Mouse (Mus musculus) olfactory bulb, adult 2 months (tissue): ENCODE measurements around the gene Gast. TPM values are rescaled to one million over a fixed set of nuclear protein-coding genes. Genes with fewer than 3 reads are reported as not detected.
"Not testable (repeated sequence)": the region's sequence is repeated elsewhere in the genome, so short reads cannot be mapped to it uniquely, and the experiment has no call there.

ENCODE experiments used
- H3K27ac ChIP-seq: fragments of 200-500 bp; 2 replicates; pipeline ENCODE4 v1.5.1; 2012; ENCODE audit warnings: low read depth, low read length; ENCODE audit not compliant: insufficient read depth
- H3K4me1 ChIP-seq: fragments of 200-500 bp; 2 replicates; pipeline ENCODE4 v1.6.1; 2012; ENCODE audit warnings: low read length; ENCODE audit not compliant: control insufficient read depth, insufficient read depth
- H3K4me3 ChIP-seq: fragments of 200-500 bp; 2 replicates; pipeline ENCODE4 v1.5.1; 2012; ENCODE audit warnings: mild to moderate bottlenecking, low read depth, low read length, moderate library complexity; ENCODE audit not compliant: insufficient read depth
- CTCF ChIP-seq: fragments of 200-500 bp; IDR thresholded peaks from 2 replicates; pipeline ENCODE4 v1.5.1; 2012; ENCODE audit warnings: low read depth, mild to moderate bottlenecking, low read length, moderate library complexity; ENCODE audit not compliant: insufficient read depth
- POLR2A ChIP-seq: fragments of 200-500 bp; IDR thresholded peaks from 2 replicates; pipeline ENCODE4 v1.6.1; 2012; ENCODE audit warnings: mild to moderate bottlenecking, low read depth, low read length, moderate library complexity; ENCODE audit not compliant: insufficient read depth
- WGBS: fragments of 180-500 bp; shearing (Covaris S2); methylation state at CpG from one replicate; pipeline ENCODE4 v1.1.7; 2018; 5-methylcytosine and 5-hydroxymethylcytosine counted together
- polyA plus RNA-seq: library from polyadenylated mRNA; stranded (reverse); fragments of >200 nt; gene quantifications from 2 replicates; pipeline ENCODE4 v1.2.4, GENCODE M21; 2012; ENCODE audit warnings: low replicate concordance; ENCODE audit not compliant: missing spikeins, insufficient read depth, insufficient read length

Gene Gast
- polyA plus RNA-seq, 1 experiment, result not detected

- peaks cover 19% of the 10 kb centered on the region for H3K4me1 ChIP-seq
- H3K4me3 ChIP-seq, result no peak overlapping the region
- no peak for TF ChIP-seq CTCF
- no peak for TF ChIP-seq POLR2A
- WGBS, result 39% methylated on average over 11 of the region's 11 CpGs
- H3K27ac ChIP-seq, result no peak overlapping the region; the same call in 1 of the 2 replicates
Measured at GRCm38 (mm10) chr11:100327316-100327715, 6.9 kb upstream of the Gast start.

DNA sequence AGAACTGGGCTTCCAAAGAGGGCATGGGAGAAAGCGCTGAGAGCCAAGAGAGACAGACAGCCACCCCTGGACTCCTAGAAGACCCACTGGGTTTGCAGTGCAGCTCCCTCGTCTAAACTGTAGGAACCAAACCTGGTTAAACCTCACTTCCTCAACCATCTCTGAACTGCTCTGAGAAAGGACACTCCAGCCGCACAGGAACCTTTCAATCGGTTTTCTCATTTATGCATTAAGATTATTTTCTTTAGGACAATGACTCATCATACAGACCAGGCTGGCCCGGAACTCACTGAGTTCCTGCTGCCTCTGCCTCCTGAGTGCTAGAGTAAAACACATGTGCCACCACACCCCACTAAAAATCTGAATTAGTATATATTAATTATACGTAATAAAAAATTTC lies 6.4 kb upstream of the Gast start:
- H3K4me1 ChIP-seq, result peaks cover 24% of the 10 kb centered on the region
- no peak overlapping the region for H3K4me3 ChIP-seq
- WGBS, result 79% methylated on average over 6 of the region's 6 CpGs
- no peak overlapping the region; the same call in 1 of the 2 replicates for H3K27ac ChIP-seq
- TF ChIP-seq POLR2A, result no peak
- TF ChIP-seq CTCF, result no peak

GRCm38 (mm10) chr11:100330235-100330634 lies 4.0 kb upstream of the Gast start:
- TF ChIP-seq POLR2A, result no peak
- TF ChIP-seq CTCF, result no peak
- H3K4me3 ChIP-seq, result no peak overlapping the region
- H3K27ac ChIP-seq, result peak overlapping the region; percentile 95
- H3K4me1 ChIP-seq, result peaks cover 35% of the 10 kb centered on the region
- WGBS, result 20% methylated on average over 16 of the region's 16 CpGs

DNA sequence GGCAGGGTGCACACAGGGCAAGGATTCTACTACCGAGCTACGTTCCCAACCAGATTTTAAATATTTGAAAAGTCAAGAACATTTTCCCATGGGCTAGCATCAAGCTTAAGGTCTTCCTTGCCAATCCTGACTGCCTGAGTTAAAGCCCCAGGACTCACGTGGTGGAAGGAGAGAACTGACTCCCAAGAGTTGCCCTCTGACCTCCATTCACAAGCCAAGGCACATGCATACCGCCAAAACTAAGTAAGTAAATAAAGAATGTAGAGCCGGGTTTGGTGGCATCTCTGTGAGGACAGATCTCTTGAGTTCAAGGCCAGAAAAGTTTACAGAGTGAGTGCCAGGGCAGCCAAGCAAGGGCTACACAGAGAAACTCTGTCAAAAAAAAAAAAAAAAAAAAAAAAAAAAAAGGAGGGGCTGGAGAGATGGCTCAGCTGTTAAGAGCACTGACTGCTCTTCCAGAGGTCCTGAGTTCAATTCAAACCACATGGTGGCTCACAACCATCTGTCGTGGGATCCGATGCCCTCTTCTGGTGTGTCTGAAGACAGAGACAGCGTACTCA lies 3.3 kb upstream of the Gast start:
- Histone ChIP-seq H3K27ac (peak overlapping the region; percentile 95), H3K4me1 (peaks cover 37% of the 10 kb centered on the region)
- WGBS, result 52% methylated on average over 8 of the region's 8 CpGs

GRCm38 (mm10) chr11:100332766-100333515 lies 1.3 kb upstream of the Gast start:
- Histone ChIP-seq H3K27ac (peak overlapping the region; percentile 95), H3K4me1 (peaks cover 35% of the 10 kb centered on the region), H3K4me3 (no peak overlapping the region)
- WGBS, result 16% methylated on average over 9 of the region's 9 CpGs
- TF ChIP-seq CTCF, result no peak
- TF ChIP-seq POLR2A, result no peak

More for the DNA sequence above, 3.3 kb upstream of the Gast start:
- H3K4me3 ChIP-seq, result not testable (repeated sequence)

DNA sequence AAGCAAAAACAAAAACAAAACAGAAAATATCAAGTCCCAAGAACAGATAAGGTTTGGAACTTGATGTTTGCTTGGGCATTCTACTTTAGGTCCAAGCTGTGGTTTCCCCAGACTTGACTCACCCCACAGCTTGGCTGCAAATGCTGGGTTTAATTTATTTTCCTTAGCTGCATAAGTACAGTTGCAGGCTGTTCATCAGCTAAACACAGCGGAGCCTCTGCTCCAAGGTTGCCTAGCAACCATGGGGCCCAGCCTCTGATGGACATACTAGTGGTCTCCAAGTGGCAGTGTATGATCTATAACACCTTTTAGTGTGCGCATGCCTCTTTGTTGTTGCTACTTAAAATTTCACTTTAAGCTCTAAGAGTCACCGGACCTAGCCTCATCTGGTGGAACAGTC lies 1.5 kb downstream of the Gast start:
- peaks cover 27% of the 10 kb centered on the region for H3K4me1 ChIP-seq
- no peak overlapping the region for H3K27ac ChIP-seq
- H3K4me3 ChIP-seq, result no peak overlapping the region
- no peak for TF ChIP-seq POLR2A
- no peak for TF ChIP-seq CTCF
- WGBS, result 41% methylated on average over 3 of the region's 3 CpGs

GRCm38 (mm10) chr11:100344269-100344668 lies 10.1 kb downstream of the Gast start:
- no peak overlapping the region for H3K27ac ChIP-seq
- TF ChIP-seq POLR2A (no peak), CTCF (no peak)
- no peak overlapping the region for H3K4me3 ChIP-seq
- 86% methylated on average over 10 of the region's 10 CpGs for WGBS
- H3K4me1 ChIP-seq, result peaks cover 17% of the 10 kb centered on the region

GRCm38 (mm10) chr11:100352076-100352857 lies 18.1 kb downstream of the Gast start:
- Histone ChIP-seq H3K4me3 (no peak overlapping the region), H3K4me1 (peaks cover 61% of the 10 kb centered on the region), H3K27ac (no peak overlapping the region)
- WGBS, result 34% methylated on average over 10 of the region's 10 CpGs
- TF ChIP-seq POLR2A, result no peak
- TF ChIP-seq CTCF, result no peak
